Mouse (Mus musculus) limb, embryonic 14.5 days (tissue): Measurements from ENCODE around the gene Camp. TPM values are rescaled to one million over a fixed set of nuclear protein-coding genes. Genes with fewer than 3 reads are reported as not detected.

Source experiments
- ATAC-seq: fragments of 200-750 bp; cut with Nextera tagmentation; 2 replicates; pipeline ENCODE4 v1.8.0; 2017; ENCODE audit warnings: low read depth, moderate number of reproducible peaks, moderate TSS enrichment; ENCODE audit not compliant: low FRiP score
- DNase-seq: peaks from one replicate; pipeline ENCODE4 v3.0.0-alpha.2; 2015; ENCODE audit warnings: low spot score
- H3K27ac ChIP-seq: fragments of 300-500 bp; sonication (generic); replicated peaks from 2 replicates; pipeline ENCODE4 v1.5.1; 2014; ENCODE audit warnings: low read depth, mild to moderate bottlenecking, low read length, moderate library complexity, mixed read lengths
- H3K27me3 ChIP-seq: fragments of 300-500 bp; sonication (generic); 2 replicates; pipeline ENCODE4 v1.6.1; 2014; ENCODE audit warnings: low read length, mixed read lengths; ENCODE audit not compliant: control insufficient read depth, insufficient read depth
- H3K36me3 ChIP-seq: fragments of 300-500 bp; sonication (generic); 2 replicates; pipeline ENCODE4 v1.6.1; 2014; ENCODE audit warnings: mild to moderate bottlenecking, low read length, moderate library complexity, mixed read lengths; ENCODE audit not compliant: control insufficient read depth, insufficient read depth
- H3K4me1 ChIP-seq: fragments of 300-500 bp; sonication (generic); 2 replicates; pipeline ENCODE4 v1.6.1; 2014; ENCODE audit warnings: antibody characterized with exemption, low read length, mixed read lengths; ENCODE audit not compliant: control insufficient read depth, insufficient read depth
- H3K4me2 ChIP-seq: fragments of 300-500 bp; sonication (generic); replicated peaks from 2 replicates; pipeline ENCODE4 v1.6.1; 2014; ENCODE audit warnings: low read depth, mild to moderate bottlenecking, low read length, moderate library complexity; ENCODE audit not compliant: severe bottlenecking
- H3K4me3 ChIP-seq: fragments of 300-500 bp; sonication (generic); replicated peaks from 2 replicates; pipeline ENCODE4 v1.5.1; 2014; ENCODE audit warnings: low read length
- H3K9ac ChIP-seq: fragments of 300-500 bp; sonication (generic); 2 replicates; pipeline ENCODE4 v1.6.1; 2014; ENCODE audit warnings: mild to moderate bottlenecking, low read depth, low read length, moderate library complexity; ENCODE audit not compliant: severe bottlenecking
- H3K9me3 ChIP-seq: fragments of 300-500 bp; sonication (generic); 2 replicates; pipeline ENCODE4 v1.6.1; 2016; ENCODE audit warnings: low read length; ENCODE audit not compliant: control insufficient read depth
- POLR2A ChIP-seq: fragments of 200-500 bp; IDR thresholded peaks from 2 replicates; pipeline ENCODE4 v1.8.0; 2012; ENCODE audit warnings: inconsistent platforms, mild to moderate bottlenecking, moderate library complexity, borderline replicate concordance; ENCODE audit not compliant: insufficient read depth, insufficient read length; ENCODE audit errors: extremely low read depth
- WGBS: fragments of 180-500 bp; shearing (Covaris S2); extraction: QIAGEN DNeasy Blood & Tissue Kit; methylation state at CpG from one replicate; pipeline ENCODE4 v1.1.7; 2014; 5-methylcytosine and 5-hydroxymethylcytosine counted together
- polyA plus RNA-seq, 2 experiments: library from polyadenylated mRNA; depleted of rRNA in 1 of 2; stranded (reverse) in 1 of 2; unstranded in 1 of 2; fragments of >200 nt; fragmentation: Nextera tagmentation in 1 of 2; extraction: Ambion mirVana in 1 of 2; gene quantifications; 2 replicates each; pipeline versions ENCODE4 v1.2.1 to v1.2.3; 2012 to 2014

Camp gene
- polyA plus RNA-seq, 2 experiments: 1.2 to 4.8 TPM

DNA sequence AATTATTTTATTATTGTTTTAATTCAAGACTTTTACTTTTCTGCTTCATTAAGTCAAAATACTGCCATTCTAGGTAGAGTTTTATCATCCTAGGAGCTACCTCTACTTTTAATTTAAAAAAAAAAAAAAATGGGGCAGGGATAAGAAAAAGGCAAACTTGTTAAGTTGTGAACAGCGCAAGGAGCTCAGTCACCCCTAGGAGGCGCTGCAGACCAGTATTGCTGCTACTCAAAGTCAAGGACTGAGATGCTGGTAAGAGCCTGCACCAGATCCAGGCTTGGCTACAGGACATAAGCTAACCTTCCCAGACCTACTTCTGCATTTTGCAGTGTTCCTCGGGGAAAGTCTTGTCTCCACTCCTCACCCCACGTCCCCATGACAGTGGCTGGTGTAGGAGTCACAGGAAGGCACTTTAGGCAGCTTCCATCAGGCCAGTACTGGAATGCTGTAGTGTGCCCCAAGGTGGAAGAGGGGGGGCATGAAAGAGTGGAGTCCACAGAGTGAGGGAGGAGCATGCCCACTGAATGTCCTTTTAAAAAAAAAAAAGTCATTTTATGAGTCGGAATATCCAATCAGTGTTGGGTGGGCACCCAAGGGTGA, 43.3 kb upstream of the Camp start:
- Histone ChIP-seq H3K36me3 (peaks cover 69% of the 10 kb centered on the region), H3K4me3 (no peak overlapping the region), H3K27ac (no peak overlapping the region), H3K9me3 (no peaks in the 10 kb centered on the region), H3K4me1 (0 out of 2 replicates have a peak, but pooled peaks cover 3% of the 10 kb centered on the region), H3K27me3 (no peaks in the 10 kb centered on the region), H3K9ac (no peak overlapping the region), H3K4me2 (no peak overlapping the region)
- peak; percentile 76 for DNase-seq
- ATAC-seq: 0 out of 2 replicates have a peak, but pooled peaks have one; percentile 28
- 69% methylated on average over 5 of the region's 5 CpGs for WGBS
- TF ChIP-seq POLR2A: no peak

DNA sequence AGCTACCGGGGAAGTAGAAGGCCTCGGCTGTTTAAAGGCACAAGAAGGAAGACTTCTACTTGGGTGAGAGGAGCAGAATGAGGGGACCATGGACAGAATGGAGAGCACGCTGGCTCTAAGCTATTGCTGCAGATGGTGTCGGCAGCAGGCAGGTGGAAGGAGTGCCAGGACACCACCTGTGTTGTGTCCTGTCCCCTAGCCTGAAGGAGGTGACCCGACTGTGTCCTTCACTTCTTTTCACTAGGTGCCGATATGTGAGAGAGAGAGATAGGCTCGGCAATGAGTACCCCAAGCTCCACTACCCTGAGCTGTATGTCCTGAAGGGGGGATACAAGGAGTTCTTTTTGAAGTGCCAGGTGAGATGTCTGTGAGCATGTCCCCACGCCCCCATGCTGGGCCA, 42.1 kb upstream of the Camp start:
- 0 out of 2 replicates have a peak, but pooled peaks cover 3% of the 10 kb centered on the region for H3K4me1 ChIP-seq
- H3K27me3 ChIP-seq: no peaks in the 10 kb centered on the region
- peaks cover 81% of the 10 kb centered on the region for H3K36me3 ChIP-seq
- TF ChIP-seq POLR2A: no peak
- H3K27ac ChIP-seq: no peak overlapping the region
- no peak overlapping the region for H3K4me2 ChIP-seq
- H3K4me3 ChIP-seq: no peak overlapping the region
- DNase-seq: no peak
- H3K9ac ChIP-seq: no peak overlapping the region
- no peaks in the 10 kb centered on the region for H3K9me3 ChIP-seq
- WGBS: 90% methylated on average over 8 of the region's 8 CpGs
- ATAC-seq: no peak

DNA sequence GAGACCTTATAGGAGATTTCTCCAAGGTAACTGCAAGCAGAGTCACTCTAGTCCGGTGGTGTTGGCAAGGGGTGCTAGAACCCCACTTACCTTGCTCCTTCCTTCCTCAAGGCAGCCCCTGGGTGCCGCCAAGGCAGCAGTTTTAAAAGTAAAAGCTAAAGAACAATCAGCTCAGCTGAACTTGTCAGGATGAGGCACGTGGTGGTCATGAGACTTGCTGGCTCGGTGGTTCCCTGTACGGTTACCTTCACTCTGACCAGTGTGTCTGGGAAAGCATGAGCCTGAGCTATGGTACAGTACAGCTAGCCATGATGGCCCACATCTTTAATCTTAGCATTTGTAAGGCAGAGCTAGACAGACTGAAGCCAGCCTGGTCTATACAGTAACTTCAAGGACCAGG, 37.9 kb upstream of the Camp start:
- Histone ChIP-seq H3K27ac (no peak overlapping the region), H3K9ac (no peak overlapping the region), H3K4me2 (no peak overlapping the region), H3K9me3 (no peaks in the 10 kb centered on the region), H3K27me3 (no peaks in the 10 kb centered on the region), H3K4me3 (no peak overlapping the region), H3K36me3 (peaks cover 99% of the 10 kb centered on the region), H3K4me1 (no peaks in the 10 kb centered on the region)
- 88% methylated on average over 5 of the region's 5 CpGs for WGBS
- ATAC-seq: no peak
- no peak for DNase-seq
- no peak for TF ChIP-seq POLR2A

DNA sequence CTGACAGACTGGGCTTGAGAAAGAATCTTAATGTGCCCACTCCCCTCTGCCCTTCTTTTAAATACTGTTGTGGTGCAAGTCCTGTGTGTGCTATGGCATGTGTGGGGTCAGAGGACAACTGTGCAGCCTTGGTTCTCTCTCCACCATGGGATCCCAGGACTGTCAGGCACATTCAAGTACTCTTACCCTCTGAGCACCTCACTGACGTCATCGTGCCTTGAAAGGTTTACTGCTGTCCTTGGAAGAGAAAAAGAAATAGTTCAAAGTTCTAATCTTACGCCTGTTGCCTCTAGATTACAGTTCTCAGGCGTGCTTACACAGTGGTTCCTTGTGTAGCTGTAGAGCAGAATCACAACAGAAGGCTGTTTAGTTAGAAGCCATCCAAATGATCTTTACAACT, 36.8 kb upstream of the Camp start:
- TF ChIP-seq POLR2A: no peak
- no peak for DNase-seq
- H3K27me3 ChIP-seq: no peaks in the 10 kb centered on the region
- H3K9ac ChIP-seq: no peak overlapping the region
- no peak overlapping the region for H3K4me3 ChIP-seq
- no peak overlapping the region for H3K27ac ChIP-seq
- H3K36me3 ChIP-seq: peaks cover 98% of the 10 kb centered on the region
- no peak overlapping the region for H3K4me2 ChIP-seq
- no peaks in the 10 kb centered on the region for H3K9me3 ChIP-seq
- H3K4me1 ChIP-seq: no peaks in the 10 kb centered on the region
- ATAC-seq: no peak
- 87% methylated on average over 4 of the region's 4 CpGs for WGBS

DNA sequence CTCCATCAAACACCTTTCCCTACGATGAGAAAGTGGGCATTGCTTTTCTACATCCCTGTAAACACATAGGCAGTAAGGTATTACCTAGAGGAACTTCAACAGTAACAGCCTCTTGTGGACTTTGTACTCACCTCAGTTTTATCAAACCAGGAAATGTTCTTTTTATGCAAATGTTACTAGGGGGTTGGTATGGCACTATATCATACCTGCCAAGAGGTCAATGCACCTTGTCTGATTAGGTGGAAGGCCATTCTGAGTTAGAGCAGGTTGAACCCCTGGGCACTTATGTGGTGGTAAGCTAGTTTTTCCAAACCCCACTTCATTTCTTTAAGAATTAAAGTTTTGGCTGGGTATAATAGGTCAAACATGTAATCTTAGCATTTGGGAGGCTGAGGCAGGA, 29.9 kb upstream of the Camp start:
- 93% methylated on average over 1 of the region's 1 CpGs for WGBS
- peaks cover 67% of the 10 kb centered on the region for H3K36me3 ChIP-seq

More for the DNA sequence above, 29.9 kb upstream of the Camp start:
- no peak overlapping the region for H3K4me3 ChIP-seq
- no peak overlapping the region for H3K27ac ChIP-seq
- no peaks in the 10 kb centered on the region for H3K27me3 ChIP-seq
- TF ChIP-seq POLR2A: no peak
- H3K4me1 ChIP-seq: peaks cover 10% of the 10 kb centered on the region; the same call in 1 of the 2 replicates
- H3K9ac ChIP-seq: no peak overlapping the region
- no peak for ATAC-seq
- no peaks in the 10 kb centered on the region for H3K9me3 ChIP-seq
- no peak for DNase-seq
- no peak overlapping the region for H3K4me2 ChIP-seq
